Mouse (Mus musculus): Measurements from ENCODE around the gene Fryl.

Gene Fryl

DNA sequence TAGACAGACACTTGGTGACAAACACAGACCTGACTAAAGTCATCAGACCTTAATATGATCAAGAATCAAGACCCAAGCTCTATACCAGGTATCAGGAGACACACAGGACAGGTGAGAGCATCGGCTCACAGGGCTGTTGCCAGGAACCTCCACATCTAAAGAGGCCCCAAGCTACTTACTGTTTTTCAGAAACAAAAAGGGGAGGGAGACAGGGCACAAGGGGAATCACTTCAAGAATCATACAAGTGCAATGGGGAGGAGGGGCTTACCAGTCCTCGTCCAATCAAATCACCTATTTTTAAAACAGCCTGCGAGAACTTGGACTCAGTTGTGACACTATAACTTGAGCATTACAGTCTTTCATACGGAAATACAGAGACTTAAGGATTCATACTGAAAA is 38.4 kb downstream of the Fryl start:
- no peak for DNase-seq

DNA sequence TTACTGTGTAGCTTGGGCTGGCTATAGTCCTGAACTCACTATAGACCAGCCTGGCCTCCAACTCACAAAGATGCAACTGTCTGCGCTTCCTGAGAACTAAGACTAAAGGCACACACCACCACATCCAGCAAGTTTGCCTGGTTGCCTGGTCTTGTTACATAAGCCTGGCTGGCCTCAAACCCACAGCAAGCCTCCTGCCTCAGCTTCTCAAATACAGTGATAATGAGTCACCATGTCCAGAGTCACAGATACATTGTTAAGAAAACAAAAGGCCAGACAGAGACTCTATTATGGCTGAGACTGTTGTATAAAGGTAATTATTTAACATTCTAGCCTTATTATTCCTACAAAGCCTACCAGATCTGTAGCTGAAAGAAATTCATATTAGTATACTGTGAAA is 39.3 kb downstream of the Fryl start:
- DNase-seq: no peak

DNA sequence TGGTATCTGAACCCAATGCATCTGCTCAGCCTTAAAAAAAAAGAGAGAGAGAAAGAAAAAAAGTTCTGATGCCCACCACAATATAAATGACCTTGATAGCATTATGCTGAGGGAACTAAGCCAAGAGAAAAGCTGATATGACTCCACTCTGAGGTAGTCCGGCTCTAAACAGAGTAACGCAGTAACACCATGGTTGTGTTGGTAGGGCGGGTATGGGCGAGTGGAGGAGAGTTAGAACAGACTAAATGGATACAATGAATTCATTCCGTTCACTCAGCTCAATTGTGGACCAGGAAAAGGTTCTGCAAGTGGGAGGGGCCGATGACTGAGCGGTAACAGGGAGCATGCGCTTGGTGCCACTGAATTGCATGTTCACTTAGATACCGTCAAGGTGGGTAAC is 40.4 kb downstream of the Fryl start:
- DNase-seq: no peak

DNA sequence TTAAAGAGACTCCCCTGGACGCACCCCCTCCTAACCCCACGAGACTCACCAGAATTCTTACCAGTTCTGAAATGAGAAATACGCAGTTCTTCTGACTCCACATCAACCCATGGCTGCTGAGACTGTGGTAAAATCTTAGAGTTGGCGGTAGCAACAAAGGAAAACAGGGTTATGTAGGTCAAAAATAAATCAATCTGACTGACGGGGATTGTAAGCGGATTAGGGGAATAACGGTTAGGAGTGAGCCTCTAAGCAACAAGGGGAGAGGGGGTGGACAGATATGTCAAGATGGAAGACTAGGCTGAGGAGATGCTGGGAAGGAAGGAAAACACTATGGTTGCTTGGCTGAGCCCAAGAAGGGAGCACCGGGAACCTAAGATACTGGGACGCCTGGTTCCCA is 44.0 kb downstream of the Fryl start:
- no peak for DNase-seq

DNA sequence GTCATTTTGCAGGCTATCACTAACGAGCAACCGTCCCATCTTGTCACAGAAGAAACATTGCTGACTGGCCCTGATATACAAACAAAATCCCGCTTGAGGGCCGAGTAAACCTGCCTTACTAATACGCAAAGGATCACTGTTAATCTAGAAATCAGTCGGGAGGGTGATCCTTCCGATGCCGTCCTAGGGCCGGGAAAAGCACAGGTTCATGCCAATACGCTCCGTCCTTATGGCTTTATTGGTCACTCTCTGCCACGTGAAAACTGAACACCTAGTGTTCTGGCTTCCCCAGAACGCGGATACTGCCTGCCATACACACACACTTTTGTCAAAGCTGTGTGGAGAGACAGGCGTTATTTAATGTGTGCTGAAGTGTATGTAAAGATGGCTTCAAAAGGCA is 44.5 kb downstream of the Fryl start:
- DNase-seq: no peak

DNA sequence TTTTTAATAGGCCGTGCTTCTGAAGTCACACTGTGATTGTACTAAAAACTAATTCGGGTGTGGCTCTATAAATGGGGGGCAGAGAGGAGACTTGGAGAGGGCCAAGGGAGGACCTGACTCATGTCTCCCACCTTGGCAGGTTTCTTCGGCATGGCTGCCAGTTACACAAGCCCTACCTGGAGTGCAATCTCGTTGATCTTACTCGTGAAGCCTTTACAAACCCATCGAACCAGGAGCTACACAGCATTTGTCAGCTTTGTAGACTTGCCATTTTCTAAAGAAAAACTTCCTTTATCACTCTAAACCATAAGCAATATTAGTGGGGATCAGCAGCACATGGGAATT is 45.5 kb downstream of the Fryl start:
- DNase-seq: no peak

DNA sequence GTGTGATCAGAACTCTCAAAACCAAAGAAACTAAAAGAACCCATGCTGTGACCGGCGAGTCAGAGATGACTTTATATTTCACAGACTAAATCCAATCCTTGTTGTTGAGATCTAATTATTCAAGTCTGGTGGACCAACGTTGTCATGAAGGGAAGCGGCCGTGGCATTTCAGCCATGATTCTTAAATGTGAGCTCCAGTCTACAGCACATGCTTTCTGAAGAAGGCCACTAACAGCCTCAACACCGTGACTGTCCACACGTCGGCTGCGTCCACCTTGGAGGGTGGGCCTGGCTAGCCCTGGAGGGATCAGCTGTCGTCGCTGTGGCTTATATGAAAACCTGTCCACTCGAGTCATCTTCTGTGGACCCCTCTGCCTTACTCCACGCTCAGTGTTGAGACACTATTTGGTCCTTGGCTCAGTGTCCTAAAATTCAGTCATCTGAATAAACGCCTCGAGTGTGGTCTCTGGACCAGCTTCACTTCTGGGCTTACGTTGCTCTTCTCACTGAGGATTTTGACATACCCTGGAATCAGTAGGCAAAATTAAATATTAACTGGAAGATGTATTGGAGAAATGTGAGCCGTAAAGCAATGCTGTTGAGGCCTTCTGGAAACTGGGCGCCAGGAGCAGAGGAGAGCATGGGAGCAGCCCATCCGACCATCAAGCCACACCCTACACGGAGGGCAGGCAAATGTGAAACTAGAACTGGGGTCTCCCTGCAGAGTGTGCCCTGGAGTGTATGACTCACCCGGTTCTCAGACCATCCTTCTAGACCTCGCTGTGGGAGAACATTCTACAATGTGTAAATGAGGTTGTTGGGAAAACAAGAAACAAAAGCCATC is 46.1 kb downstream of the Fryl start:
- DNase-seq: no peak

DNA sequence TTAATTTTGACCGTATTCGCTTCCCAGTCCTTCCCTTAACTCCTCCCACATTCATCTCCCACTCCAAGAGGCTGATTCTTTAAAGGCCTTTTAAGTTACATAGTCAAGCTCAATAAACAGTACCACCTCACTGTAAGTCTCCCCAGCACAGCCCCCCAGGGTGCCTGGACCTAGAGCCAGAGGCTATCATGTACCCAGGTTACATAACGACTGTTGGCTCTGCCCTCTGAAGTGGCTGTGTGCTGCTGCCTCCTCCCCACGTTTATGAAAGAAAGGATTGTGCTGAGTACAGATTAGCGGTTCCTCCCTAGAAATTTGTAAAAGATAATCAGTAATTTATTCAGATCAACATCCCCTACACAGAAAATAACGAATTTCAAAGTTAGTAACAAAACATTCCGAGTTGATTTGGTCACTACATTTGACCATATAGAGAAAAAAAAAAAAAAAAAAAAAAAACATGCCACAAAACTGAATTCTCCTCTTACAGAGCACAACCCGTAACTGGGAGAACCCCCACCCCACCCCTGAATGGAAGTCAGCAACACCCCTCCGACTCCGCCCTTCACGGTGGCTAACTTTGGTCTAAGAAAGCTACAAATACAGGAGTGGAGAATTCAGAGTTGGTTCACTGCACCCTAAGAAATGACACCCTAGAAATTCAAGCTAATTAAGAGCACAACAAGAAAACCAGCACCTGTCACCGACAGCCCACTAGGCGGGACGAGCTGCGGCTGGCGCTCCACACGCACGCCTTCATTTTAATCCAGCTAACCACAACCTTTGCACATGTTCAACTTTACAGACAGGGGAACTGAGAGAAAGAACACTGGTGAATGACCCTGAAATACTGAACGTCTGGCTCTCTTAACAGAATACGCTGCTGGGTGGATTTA is 47.0 kb downstream of the Fryl start:
- peak; percentile 21 for DNase-seq

DNA sequence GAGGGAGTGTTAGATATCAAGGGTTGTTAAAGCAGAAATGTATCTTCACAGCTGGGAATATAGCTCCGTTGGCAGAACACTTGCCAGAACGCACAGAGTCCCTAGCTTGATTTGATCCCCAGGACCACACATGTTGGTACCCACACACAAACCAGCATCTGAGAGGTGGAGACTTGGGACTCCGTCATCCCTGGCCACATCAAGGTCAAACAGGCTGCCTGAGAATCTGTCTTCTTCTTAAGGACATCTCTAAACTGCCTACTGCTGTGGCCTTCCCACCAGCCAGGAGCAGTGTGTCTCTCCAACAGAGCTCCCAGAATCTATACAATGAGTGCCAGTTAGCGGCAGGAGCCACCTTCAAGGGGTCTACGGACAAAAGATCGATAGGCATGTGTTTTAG is 47.8 kb downstream of the Fryl start:
- DNase-seq: no peak

DNA sequence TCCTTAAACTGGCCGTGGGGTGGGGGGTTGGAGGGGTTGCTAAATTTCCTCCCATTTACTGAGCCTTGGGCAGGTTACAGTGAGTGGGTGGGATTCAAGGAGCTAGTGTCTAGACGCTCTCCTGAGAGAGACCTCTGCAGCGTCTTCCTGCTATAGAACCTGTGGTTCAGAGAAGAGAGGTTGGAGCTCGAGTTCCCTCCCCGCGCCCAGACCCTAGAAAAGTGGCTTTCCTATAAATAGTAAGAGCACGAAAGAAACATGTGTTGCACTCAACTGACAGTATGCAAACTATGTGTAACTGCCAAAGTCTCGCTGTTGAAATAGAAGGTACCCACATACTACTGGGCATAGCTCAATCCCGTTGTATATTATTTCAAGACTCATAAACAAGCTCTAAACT is 49.7 kb downstream of the Fryl start:
- no peak for DNase-seq

DNA sequence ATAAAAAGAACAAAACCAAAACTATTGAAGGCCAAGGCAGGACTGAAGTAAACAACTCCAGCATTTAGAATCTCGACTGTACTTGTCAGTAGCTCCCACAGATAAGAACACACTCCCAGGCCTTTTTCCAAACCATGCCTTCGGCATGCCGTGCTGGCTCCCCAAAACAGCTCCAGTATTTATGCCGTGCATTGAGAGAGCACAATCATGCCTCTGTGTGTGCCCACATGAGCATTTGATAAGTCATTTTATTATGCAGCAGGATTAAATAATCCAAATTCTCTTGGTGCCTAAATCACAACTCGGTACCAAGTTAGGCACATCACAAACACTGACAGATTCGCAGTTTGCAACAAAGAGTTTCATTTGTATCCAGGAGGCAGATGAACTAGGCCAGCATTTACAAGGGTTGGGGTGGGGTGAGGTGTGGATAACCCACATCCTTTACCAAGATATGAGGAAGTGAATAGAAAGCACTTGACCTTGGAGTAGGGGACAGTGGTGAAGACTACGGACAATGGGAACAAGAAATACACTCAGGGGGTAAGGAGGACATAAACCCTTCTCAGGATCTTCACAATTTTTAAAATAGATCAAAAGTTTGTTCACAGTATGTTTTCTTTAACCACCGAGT is 50.3 kb downstream of the Fryl start:
- DNase-seq: no peak

DNA sequence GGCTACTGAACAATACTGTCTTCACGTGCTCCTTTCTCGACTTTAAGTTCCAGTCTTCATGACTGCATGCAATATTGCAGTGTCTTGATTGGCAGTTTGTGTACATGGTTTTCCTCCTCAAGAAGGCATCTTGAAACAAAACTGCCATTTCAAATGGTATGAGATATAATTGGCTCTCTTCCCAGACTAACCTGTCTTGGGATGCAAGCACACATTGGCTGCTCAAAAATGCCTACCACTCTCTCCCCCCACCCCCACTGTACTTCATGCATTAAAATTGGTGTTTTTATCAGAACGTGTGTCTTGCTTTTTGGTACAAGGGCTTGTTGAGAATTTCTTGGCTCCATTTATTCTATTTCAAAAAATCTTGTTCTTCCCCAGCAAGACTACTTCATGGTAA is 51.4 kb downstream of the Fryl start:
- no peak for DNase-seq

DNA sequence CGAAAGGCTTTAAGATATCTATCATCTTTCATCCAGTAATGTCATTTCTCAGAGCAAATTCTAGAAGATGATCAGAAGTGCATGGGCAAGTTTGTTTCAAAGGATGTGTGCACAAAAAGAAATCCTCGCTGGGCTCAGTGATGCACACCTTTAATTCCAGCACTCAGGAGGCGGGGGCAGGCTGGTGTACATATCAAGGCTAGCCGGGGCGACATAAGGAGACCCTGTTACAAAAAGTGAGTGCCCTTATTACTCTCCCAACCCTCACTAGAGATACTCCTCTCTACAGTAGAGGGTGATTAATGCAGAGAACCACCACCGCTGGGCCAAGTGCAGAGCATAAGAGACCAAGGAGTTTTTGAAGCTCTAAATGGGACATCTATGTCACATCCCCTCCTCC is 53.9 kb downstream of the Fryl start:
- no peak for DNase-seq

DNA sequence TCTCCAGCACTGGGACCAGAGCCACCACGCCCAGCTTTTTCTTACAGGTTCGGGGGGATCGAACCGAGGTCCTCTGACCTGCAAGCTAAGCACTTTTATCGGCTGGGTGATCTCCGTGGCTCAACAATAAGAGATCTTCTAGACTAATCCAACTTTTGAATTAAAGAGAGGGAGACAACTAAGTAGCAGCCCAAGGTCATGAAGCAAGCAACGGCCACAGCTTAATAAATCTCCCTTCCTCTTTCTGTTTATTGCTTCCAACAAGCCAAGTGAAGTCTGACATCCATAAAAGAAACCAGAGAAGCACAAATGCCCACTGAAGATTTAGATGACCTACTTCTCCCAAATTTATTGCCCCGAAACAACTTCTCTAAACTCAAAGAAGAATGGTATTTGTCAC is 54.3 kb downstream of the Fryl start:
- DNase-seq: no peak

DNA sequence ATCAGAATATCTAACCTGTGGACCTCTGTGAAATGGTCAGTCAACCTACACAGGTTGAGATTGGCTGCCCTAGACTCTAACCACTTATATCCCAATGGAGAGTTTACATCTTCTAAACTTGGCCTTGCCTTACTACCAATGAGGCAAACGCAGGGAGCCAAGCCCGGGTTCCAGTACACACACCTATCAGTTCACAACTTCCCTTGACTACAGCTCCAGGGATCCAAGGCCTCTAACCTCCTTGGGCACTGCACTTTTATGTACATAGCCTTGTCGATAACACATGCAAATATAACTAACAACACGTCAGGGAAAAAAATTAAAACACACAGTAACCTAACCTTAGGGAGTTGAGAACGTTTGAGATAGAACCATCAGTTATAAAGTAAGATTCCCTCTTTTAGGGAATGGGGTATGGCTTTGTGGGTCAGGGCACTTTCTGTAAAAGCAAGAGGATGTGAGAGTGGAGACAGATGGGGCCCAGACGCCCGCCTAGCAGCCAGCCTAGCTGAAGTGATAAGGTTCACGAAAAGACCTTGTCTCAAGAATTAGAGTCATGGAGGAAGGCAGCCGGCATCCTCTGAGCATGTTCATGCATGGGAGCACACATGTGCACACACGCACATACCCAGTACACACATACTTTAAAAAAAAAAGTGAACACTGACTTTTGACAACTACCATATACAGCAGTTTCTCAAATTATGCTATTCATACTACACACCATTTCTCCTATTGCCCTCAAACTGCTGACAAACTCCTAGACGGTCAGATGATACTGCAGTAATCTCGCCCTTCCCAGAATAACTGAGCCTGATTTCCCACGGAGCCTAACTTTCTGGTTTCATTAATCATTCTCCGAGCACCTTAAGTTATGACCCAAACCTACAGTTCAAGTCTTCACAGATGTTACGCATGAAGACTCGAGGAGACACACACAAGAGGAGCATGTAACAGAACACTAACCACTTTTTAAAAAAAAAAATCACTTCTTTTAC is 55.7 kb downstream of the Fryl start:
- no peak for DNase-seq

DNA sequence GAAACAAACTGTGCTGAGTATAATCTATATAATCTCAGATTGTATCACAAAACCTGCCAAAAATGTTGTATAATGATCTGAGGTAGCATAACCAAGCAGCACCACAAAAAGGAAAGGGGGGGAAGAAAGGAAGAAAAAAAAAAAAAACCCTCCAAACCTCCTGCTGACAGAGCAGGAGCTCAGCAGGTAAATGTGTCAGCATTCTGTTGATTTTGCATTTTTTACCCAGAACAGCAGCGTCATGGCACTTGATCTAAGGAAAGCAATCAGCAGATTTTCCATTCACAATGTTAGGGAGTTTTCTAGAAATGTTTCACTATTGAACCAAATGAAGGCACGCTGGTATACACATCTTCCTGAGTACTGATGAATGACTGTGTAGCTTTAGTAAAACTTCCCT is 56.8 kb downstream of the Fryl start:
- no peak for DNase-seq

DNA sequence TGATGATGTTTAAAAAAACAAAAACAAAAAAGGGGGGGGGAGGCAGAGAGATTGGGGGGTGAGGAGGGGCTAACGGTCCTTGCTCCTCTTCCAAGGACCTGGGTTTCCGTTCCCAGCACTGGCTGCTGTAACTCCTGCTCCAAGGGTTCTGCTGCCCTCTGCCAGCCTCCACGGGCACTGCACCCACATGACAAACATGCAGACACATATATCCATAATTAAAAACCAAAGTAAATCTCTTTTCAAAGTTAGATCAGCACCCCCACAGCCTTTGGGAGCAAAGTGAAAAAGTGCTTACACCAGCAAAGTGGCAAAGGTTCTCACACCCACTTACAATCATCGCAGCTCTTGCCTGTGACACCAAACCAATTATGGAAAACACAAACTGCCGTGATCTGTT is 57.7 kb downstream of the Fryl start:
- DNase-seq: no peak

DNA sequence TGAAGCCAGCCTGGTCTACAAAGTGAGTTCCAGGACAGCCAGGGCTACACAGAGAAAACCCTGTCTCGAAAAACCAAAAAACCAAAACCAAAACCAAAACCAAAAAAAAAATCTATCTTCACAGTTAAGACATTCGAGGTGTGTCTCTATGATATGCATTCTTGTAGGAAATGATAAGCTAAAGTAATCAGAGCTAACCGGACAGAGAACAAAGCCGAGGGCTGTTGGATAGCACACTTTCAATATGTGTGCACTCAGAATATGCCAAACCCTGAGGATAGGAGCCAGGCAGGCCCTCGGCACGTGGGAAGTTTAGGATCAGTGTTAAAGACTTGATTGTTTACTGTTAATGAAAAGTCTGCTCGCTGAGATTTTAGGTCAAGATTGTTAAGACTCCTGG is 58.6 kb downstream of the Fryl start:
- no peak for DNase-seq

DNA sequence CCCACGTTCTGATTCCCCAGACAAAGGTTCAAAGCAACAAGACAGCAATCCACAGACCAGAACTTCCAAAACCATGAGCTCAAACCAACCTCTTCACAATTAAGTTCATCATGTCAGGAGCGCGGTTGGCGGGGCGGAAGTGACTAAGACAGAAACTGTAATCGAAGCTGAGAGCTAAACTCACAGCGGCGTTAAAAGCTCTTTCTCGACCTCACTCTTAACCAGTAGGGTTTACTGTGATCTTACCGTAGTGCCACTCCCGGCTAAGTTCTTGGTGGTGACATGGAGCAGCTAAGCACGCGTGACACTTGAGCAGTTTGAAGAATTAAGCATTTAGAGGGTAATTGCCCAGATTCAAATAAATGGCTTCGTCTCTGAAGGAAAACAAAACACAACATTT is 61.7 kb downstream of the Fryl start:
- DNase-seq: no peak

DNA sequence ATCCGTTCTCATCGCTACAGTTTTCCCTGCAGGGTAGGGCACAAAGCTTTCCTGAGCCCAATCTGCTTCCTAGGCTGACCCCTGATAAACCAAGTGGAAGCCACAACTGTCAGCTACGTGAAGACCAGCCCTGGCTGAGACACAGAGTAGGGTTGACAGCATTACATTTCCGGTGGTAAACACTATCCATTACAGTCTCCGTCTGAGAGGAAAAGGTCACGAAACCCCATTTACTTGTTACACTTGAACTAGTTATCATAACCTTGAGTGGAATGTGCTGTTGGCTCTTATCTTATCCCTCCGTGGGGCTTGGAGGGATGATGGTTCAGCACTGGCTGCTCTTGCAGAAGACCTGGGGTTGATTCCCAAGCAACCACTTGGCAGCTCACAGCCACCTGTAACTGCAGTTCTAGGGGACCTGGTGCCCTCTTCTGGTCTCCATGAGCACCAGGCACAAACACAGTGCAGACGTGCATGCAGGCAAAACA is 62.3 kb downstream of the Fryl start:
- DNase-seq: no peak

DNA sequence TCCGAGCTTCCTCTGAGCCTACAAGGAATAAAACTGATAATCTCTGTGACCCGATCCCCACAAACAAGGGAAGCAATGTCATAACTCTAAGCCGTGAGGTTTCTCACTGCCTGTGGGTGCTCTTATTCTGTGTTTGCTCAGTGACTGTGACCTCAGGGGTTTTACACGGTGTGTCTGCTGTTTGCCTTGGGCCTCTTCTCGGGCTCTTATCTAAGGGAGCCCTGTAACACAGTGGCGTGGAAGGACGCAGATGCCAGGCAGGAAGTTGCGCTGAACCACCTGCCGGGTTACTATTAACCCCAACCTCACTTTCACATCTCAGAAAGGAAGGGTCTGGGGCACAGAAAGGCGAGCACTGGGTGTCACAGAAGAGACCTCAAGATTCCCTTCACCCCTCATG is 62.8 kb downstream of the Fryl start:
- DNase-seq: no peak

DNA sequence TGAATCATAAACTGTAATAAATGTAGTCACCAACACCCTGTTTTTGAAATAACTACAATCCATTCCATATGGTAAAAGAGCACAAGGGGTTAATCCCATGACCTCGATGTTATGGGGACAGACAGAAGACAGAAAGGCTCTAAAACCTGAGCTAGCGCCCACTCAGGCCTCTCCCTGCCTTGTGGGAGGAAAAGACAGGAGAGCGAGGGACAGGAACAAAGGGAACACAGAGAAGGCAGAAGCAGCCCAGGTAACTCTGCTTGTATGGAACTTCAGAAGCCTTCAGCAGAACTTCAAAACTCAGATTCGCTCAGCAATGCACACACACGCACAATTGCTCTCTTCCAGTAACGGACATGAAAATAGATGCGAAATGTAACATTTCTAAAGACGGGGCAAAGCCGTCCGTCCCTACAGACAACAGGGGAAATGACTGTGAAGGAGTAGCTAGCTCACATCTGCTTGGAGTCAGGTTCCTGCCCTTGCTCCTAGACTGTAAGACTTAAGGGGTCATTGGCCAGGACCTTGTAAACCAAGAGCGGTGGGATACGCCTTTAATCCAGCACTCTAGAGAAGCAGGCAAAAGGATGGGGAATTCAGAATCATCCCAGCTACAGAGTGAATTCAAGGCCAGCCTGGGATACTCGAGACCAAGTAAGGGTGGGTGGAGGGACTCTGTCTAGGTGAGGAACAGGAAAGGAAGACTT is 63.4 kb downstream of the Fryl start:
- no peak for DNase-seq

Measured in cerebellum, adult 11-12 months (tissue).